Mouse (Mus musculus) ES-E14 (cell line): ENCODE data around the gene Btbd2.

Experiments
- MAFK ChIP-seq: IDR thresholded peaks from 2 replicates; pipeline ENCODE4 v1.6.1; 2014; ENCODE audit warnings: mild to moderate bottlenecking, low read depth, low read length, inconsistent platforms; ENCODE audit not compliant: insufficient read depth
- ZC3H11A ChIP-seq: IDR thresholded peaks from 2 replicates; pipeline ENCODE4 v1.6.1; 2012; ENCODE audit warnings: low read depth, mild to moderate bottlenecking, inconsistent platforms, low read length, borderline replicate concordance
- ZNF384 ChIP-seq: IDR thresholded peaks from 2 replicates; pipeline ENCODE4 v1.6.1; 2012; ENCODE audit warnings: low read depth, low read length, inconsistent platforms

DNA sequence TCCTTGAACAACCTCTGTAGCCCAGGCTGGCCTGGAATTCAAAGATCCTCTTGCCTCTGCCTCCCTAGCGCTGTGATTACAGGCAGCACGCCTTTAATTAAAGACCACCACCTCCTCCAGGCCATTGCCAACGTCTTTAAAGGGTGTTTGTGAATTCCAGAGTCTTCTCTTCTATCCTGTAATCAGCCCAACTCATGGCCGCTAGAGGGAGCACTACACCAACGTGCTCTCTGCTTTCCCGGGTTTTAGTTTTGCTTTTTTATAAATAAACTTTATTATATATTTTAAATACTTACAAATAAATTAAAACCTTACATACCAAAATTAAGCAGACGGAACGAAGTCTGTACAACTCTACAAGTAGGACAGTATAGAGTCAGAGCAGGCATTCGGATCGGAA, 2.3 kb upstream of the Btbd2 start:
- TF ChIP-seq MAFK (no peak), ZC3H11A (no peak), ZNF384 (no peak)
